Mouse (Mus musculus): ENCODE measurements around the gene Ppip5k1. TPM values are rescaled to one million over a fixed set of nuclear protein-coding genes. Genes with fewer than 3 reads are reported as not detected.
"Not testable (repeated sequence)": the region's sequence is repeated elsewhere in the genome, so short reads cannot be mapped to it uniquely, and the experiment has no call there.

Ppip5k1 gene
- 16.3 and 17.4 TPM in 2 replicates for polyA plus RNA-seq (2015; fragmentation: Nextera tagmentation; extraction: Ambion mirVana)

DNA sequence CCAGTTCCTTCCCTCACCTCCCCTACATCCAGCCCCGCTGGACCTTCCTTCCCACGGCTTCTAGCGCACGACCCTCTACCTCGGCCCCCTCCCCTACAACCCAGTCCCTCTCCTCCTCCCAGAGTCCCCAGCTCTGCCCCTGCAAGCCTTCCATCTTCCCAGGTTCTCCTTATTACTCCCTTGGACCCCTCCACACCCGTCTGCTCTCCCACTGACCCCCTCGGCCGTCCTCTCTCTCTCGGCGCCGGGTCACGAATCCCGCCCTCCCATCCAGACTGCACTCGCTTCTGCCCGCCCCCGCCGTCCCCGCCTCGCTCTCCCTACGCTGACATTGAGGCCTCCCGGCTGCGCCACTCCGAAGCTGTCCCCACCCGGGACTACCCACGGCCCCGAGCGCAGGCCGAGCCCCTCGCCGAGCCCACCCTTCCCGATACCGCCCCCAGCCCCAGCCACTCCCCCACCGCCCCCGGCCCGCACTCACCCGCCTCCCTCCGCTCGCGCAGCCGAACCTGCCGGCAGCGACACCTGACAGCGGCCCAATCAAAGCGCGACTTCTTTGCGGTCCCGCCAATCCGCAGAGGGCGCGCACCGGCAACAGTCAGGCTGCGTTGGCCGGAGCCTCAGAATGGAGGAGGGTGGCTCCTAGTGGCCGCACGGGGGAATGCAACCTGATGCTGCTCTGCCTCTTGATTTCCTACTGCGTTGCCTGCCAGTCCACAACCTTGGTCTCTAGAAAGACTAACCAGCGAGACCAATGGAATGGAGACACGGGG, at the start of gene Ppip5k1:
Ppip5k1 (minus strand) TSS at position 577 of the 773 bp plus-strand sequence.
- Histone ChIP-seq H3K9me3 (no peaks in the 10 kb centered on the region), H3K4me3 (peak within 1 kb of the TSS; percentile 69), H3K36me3 (peaks cover 4% of the 10 kb centered on the region; the same call in 1 of the 2 replicates), H3K4me1 (replicated peaks) (peaks cover 31% of the 10 kb centered on the region), H3K4me2 (peak within 1 kb of the TSS; percentile 72), H3K27me3 (peaks cover 43% of the 10 kb centered on the region), H3K9ac (peak within 1 kb of the TSS; percentile 88), H3K27ac (replicated peaks) (peak within 1 kb of the TSS; percentile 92)
- ATAC-seq (ENCODE audit: low read depth) = peak; percentile 96
- under 1% methylated on average over 58 of the region's 58 CpGs for WGBS

DNA sequence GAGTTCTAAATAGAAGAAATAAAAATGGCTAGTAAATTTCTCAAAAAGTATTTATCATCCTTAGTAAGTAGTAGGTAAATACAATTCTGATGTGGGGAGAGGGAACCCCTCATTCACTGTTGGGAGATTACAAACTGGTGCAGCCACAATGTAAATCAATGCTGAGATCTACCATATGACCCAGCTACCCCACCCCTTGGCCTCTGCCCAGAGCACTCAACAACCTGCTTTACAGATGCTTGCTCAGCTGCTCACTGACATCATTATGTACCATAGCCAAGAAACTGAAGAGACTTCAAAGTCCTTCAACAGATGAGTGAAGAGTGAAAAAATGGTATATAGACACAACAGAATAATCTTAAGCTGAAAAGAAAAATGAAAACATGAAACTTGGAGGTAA, 48.1 kb upstream of the Ppip5k1 start:
- no peak for ATAC-seq (ENCODE audit: low read depth)
- H3K27ac ChIP-seq (replicated peaks) = no peak overlapping the region
- no peak overlapping the region for H3K4me2 ChIP-seq
- H3K9me3 ChIP-seq = no peaks in the 10 kb centered on the region
- no peaks in the 10 kb centered on the region for H3K36me3 ChIP-seq
- H3K4me1 ChIP-seq (replicated peaks) = no peaks in the 10 kb centered on the region
- no peak overlapping the region for H3K4me3 ChIP-seq
- H3K9ac ChIP-seq = no peak overlapping the region
- H3K27me3 ChIP-seq = no peaks in the 10 kb centered on the region

DNA sequence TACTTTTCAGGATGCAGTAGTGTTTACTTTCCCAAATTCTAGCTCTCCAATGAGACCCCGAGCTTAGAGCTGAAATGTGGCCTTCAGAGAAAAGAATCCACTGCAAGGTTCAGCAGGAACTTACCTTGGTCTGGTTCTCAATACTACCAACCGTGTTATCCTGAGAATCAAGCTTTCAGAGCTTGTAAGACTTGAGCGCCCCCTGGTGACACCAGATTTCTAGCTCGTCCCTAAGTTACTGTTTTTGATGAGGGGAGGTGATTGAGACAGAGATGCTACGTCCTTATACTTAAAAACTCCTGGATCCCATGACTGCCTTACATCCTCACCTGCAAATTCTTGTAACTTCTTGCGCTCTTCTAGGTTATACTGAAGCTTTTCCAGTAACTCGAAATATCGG, 41.4 kb upstream of the Ppip5k1 start:
- ATAC-seq (ENCODE audit: low read depth) = no peak
- H3K4me1 ChIP-seq (replicated peaks) = no peaks in the 10 kb centered on the region
- 11% methylated on average over 8 of the region's 8 CpGs for WGBS

DNA sequence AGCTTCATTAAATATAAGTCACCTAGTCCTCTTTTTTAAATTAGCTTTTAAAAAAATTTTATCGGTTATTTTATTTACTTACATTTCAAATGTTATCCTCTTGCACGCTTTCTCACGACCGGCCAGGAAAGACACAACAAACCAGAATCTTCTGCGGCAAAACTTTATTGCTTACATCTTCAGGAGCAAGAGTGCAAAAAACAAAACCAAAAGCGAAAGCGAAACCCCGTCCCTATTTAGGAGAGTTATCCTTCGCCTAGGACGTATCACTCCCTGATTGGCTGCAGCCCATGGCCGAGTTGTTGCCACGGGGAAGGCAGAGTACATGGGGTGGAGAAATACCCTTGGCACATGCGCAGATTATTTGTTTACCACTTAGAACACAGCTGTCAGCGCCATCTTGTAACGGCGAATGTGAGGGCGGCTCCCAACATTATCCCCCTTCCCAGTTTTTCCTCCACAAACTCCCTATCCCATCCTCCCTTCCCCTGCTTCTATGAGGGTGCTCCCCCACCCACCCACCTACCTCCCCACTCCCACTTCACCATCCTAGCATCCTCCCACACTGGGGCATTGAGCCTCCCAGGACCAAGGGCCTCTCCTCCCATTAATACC, 31.9 kb upstream of the Ppip5k1 start, which contains the start of gene Strc:
Strc (minus strand) TSS at position 208 of the 615 bp plus-strand sequence.
- not testable (repeated sequence) for H3K27me3 ChIP-seq; ATAC-seq (ENCODE audit: low read depth); H3K9me3 ChIP-seq; H3K4me3 ChIP-seq; H3K9ac ChIP-seq; H3K4me2 ChIP-seq; H3K36me3 ChIP-seq; H3K27ac ChIP-seq (replicated peaks); H3K4me1 ChIP-seq (replicated peaks)
- WGBS = 95% methylated on average over 15 of the region's 17 CpGs

More for the DNA sequence above, 41.4 kb upstream of the Ppip5k1 start:
- H3K4me3 ChIP-seq = no peak overlapping the region
- no peak overlapping the region for H3K4me2 ChIP-seq
- no peak overlapping the region for H3K27ac ChIP-seq (replicated peaks)
- H3K36me3 ChIP-seq = peaks cover 4% of the 10 kb centered on the region; the same call in 1 of the 2 replicates
- no peak overlapping the region for H3K9ac ChIP-seq
- no peaks in the 10 kb centered on the region for H3K27me3 ChIP-seq
- no peaks in the 10 kb centered on the region for H3K9me3 ChIP-seq

DNA sequence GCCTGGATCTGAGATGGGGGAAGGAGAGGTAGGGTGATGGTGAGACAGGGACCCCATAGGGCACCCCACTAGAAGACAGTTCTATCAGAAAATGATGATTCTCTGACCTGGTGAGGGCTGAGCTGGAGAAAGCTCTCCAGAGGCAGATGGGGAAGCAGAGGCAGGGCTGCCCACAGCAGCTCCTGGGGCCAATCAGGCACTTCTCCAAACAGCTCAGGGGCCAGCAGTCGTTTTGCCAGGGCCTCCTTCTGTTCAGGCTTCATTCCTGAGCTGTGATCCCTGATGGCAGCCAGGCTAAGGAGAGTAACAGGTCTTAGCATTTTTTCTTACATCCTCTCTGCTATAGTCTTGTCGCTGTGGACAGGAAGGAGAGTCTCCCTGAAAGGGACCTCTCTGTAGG, 19.6 kb upstream of the Ppip5k1 start:
- 55% methylated on average over 2 of the region's 2 CpGs for WGBS
- no peak for ATAC-seq (ENCODE audit: low read depth)
- H3K27me3 ChIP-seq = no peaks in the 10 kb centered on the region
- H3K36me3 ChIP-seq = no peaks in the 10 kb centered on the region
- no peak overlapping the region for H3K4me2 ChIP-seq
- no peak overlapping the region for H3K9ac ChIP-seq
- no peaks in the 10 kb centered on the region for H3K9me3 ChIP-seq
- no peak overlapping the region for H3K27ac ChIP-seq (replicated peaks)
- H3K4me1 ChIP-seq (replicated peaks) = no peaks in the 10 kb centered on the region
- H3K4me3 ChIP-seq = no peak overlapping the region

DNA sequence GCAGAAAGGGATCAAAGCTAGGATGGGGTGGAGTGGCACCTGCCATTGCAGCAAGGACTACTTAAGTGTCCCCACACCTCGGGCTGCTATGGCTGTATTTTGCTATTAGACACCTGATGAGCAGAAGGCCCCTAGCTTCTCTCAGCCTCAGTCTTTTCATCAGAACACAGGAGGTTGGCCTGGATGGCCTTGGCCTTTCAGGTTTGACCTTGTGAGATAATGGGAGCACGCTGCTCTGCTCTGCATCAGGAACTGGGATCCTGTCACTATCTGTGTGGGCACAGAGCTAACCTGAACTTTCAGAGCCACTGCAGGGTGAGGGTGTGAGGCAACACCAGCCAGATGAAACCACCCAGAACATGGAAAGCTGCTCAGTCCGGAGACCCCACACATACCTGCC, 17.1 kb upstream of the Ppip5k1 start:
- no peak overlapping the region for H3K9ac ChIP-seq
- no peak overlapping the region for H3K4me3 ChIP-seq
- no peaks in the 10 kb centered on the region for H3K9me3 ChIP-seq
- no peak for ATAC-seq (ENCODE audit: low read depth)
- 75% methylated on average over 3 of the region's 3 CpGs for WGBS
- no peak overlapping the region for H3K27ac ChIP-seq (replicated peaks)
- no peaks in the 10 kb centered on the region for H3K27me3 ChIP-seq
- no peak overlapping the region for H3K4me2 ChIP-seq
- H3K36me3 ChIP-seq = no peaks in the 10 kb centered on the region
- no peaks in the 10 kb centered on the region for H3K4me1 ChIP-seq (replicated peaks)

DNA sequence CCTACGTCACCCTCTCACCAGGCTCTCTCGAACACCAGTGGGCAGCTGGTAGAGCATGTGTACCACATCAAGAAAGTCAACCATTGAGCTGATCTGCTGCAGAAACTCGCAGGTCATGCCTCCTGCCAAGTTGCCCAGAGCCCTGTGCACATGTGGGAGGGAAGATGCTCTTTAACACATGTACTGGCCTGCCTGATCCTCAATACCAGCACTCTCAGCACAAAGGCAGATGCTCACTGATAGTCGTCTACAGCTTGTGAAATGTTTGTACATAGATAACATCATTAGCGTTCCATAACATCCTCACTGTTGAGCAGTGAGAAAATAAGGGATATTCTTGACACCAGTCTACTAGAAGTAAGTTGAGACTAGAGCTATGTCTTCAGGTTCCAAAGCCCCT, 15.7 kb upstream of the Ppip5k1 start:
- no peaks in the 10 kb centered on the region for H3K36me3 ChIP-seq
- H3K27me3 ChIP-seq = no peaks in the 10 kb centered on the region
- H3K4me3 ChIP-seq = no peak overlapping the region
- H3K27ac ChIP-seq (replicated peaks) = no peak overlapping the region
- WGBS = 90% methylated on average over 5 of the region's 5 CpGs
- no peak for ATAC-seq (ENCODE audit: low read depth)
- H3K4me1 ChIP-seq (replicated peaks) = no peaks in the 10 kb centered on the region
- no peak overlapping the region for H3K9ac ChIP-seq
- no peak overlapping the region for H3K4me2 ChIP-seq
- H3K9me3 ChIP-seq = no peaks in the 10 kb centered on the region

DNA sequence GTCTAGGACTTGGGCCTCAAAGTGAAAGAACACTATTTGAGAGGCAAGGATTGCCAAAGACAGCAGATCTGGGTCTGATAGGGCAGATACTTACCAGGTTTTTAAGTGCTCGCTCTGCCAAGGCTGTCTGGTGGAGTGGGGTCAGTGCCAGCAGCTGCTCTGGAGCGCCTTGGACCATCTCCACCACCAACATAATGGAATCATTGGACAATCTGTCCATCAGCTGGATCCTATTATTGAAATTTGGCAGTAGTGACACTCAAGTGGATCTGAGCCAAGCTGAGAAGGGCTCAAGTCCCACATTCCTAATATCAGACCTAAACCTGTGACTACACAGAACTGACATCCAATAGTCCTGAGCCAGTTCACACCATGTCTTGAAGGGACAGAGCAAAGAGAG, 13.6 kb upstream of the Ppip5k1 start:
- Histone ChIP-seq H3K27ac (replicated peaks) (no peak overlapping the region), H3K4me2 (no peak overlapping the region), H3K9ac (no peak overlapping the region), H3K36me3 (no peaks in the 10 kb centered on the region), H3K9me3 (no peaks in the 10 kb centered on the region), H3K4me3 (no peak overlapping the region), H3K4me1 (replicated peaks) (no peaks in the 10 kb centered on the region), H3K27me3 (no peaks in the 10 kb centered on the region)
- no peak for ATAC-seq (ENCODE audit: low read depth)
- 92% methylated on average over 2 of the region's 2 CpGs for WGBS

DNA sequence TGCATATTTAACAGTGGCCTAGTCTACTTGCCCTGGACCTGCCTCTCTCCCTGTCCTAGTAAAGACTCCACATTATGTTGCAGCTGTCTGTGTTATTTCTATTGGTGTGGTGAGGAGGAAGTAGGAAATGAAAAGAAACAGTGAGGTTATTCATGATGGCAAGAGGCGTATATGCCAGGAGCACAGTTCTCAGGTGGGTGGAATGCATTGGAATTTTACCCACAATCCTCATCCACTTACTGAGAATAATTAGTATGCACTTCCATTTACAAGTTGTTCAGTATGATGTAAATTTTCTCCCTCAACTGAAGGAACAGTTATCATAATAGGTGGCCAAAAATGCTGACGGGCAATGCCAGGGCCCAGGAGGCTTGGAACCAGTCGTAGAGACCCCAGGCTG, 8.5 kb upstream of the Ppip5k1 start:
- H3K9me3 ChIP-seq = no peaks in the 10 kb centered on the region
- H3K4me1 ChIP-seq (replicated peaks) = peaks cover 10% of the 10 kb centered on the region
- H3K9ac ChIP-seq = no peak overlapping the region
- H3K4me3 ChIP-seq = no peak overlapping the region
- no peaks in the 10 kb centered on the region for H3K36me3 ChIP-seq
- ATAC-seq (ENCODE audit: low read depth) = no peak
- H3K27ac ChIP-seq (replicated peaks) = no peak overlapping the region
- WGBS = 86% methylated on average over 3 of the region's 3 CpGs
- no peak overlapping the region for H3K4me2 ChIP-seq
- peaks cover 25% of the 10 kb centered on the region for H3K27me3 ChIP-seq

DNA sequence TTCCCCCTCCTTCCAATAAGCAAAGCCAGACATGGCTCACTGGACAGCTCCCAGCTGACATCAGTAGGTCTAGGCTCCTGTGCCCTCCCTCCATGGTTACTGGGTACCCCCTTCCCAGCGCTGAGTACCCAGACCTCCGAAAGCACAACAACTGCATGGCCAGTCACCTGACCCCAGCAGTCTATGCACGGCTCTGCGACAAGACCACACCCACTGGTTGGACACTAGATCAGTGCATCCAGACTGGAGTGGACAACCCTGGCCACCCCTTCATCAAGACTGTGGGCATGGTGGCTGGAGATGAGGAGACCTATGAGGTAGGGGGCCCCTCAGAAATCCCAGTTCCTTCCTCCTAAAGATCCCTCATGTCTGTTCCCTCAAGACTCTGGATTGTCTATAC, 4.3 kb upstream of the Ppip5k1 start:
- H3K4me3 ChIP-seq = peak overlapping the region; percentile 44
- no peak overlapping the region for H3K27ac ChIP-seq (replicated peaks)
- H3K9me3 ChIP-seq = no peaks in the 10 kb centered on the region
- H3K36me3 ChIP-seq = no peaks in the 10 kb centered on the region
- H3K4me1 ChIP-seq (replicated peaks) = peaks cover 23% of the 10 kb centered on the region
- peak overlapping the region; percentile 53 for H3K4me2 ChIP-seq
- 55% methylated on average over 4 of the region's 4 CpGs for WGBS
- no peak for ATAC-seq (ENCODE audit: low read depth)
- 0 out of 2 replicates have a peak overlapping the region, but pooled peaks have one; percentile 72 for H3K9ac ChIP-seq
- H3K27me3 ChIP-seq = peaks cover 54% of the 10 kb centered on the region

DNA sequence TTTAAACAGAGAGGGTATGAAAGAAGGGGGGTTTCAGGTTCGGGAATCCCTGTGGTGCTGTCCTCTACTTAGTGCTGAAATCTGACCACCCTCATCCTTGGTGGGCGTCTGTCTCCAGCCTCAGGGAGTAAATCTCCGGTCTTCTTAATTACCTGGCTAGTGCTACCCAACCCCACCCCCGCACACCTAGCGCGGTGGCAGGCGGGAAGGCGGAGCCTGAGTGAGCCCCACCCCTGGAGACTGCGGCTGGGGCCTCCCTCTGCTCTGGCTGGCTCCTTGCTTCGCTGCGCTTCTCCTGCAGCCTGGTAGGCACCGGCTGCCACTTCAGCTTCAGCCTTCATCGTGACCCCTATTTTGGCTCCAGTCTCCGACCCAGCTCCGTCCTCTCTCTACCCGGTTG, 3.2 kb upstream of the Ppip5k1 start:
- Histone ChIP-seq H3K9ac (peak overlapping the region; percentile 72), H3K4me2 (peak overlapping the region; percentile 53), H3K27me3 (peaks cover 54% of the 10 kb centered on the region), H3K4me3 (peak overlapping the region; percentile 44), H3K27ac (replicated peaks) (peak overlapping the region; percentile 49), H3K4me1 (replicated peaks) (peaks cover 31% of the 10 kb centered on the region), H3K36me3 (no peaks in the 10 kb centered on the region), H3K9me3 (no peaks in the 10 kb centered on the region)
- ATAC-seq (ENCODE audit: low read depth) = peak; percentile 70
- WGBS = 1% methylated on average over 16 of the region's 16 CpGs

DNA sequence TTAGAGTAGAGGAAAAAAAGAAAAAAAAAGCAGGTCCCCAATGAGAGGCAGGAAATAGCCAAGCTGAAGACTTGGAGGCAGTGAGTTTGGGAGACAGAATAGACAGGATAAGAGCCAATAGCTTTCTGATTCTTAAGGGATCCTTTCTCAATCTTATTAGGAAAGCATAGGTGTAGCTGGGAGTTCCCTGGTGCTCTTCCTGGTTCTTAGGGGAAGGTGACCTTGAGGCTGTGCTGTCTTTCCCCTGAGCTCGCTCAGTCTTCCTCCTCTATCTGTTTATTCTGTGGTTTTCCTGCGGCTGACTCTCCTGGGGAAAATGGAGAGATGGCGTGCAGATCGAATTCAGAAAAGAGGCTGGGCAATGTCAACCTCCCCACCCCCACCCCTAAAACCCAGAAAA, 2.8 kb upstream of the Ppip5k1 start:
- Histone ChIP-seq H3K27me3 (peaks cover 54% of the 10 kb centered on the region), H3K4me3 (peak overlapping the region; percentile 44), H3K4me2 (peak overlapping the region; percentile 53), H3K4me1 (replicated peaks) (peaks cover 31% of the 10 kb centered on the region), H3K9ac (peak overlapping the region; percentile 72), H3K27ac (replicated peaks) (0 out of 2 replicates have a peak overlapping the region, but pooled peaks have one; percentile 49), H3K9me3 (no peaks in the 10 kb centered on the region), H3K36me3 (no peaks in the 10 kb centered on the region)
- 1% methylated on average over 4 of the region's 4 CpGs for WGBS
- no peak for ATAC-seq (ENCODE audit: low read depth)
